Mouse (Mus musculus): ENCODE data around the gene Zc3h12a.

DNA sequence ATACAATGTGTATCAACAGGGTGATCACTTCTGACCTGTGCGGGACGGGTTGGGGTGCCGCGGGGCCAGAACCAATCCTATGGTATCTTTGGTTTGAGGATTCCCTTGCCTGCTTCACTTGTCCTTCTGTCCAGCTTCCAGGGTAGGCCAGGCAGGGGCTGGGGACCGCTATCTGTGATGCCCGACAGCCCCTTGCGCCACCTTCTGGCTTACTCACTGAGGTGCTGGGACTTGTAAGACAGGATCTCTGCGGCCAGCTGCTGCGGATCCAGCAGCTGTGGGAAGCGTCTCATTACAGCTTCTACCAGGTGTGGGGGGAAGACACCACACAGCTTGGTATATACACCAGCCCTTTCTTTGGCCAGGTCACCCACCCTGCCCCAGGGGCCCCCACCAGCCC is 8.6 kb downstream of the Zc3h12a start:
- TF ChIP-seq CTCF (IDR thresholded peaks at IDR 0.05; ENCODE audit: low read depth, low read length) (no peak), GATA2 (IDR thresholded peaks at IDR 0.05; ENCODE audit: borderline replicate concordance, low read depth, low read length) (no peak)
